Mouse (Mus musculus): ENCODE data around the gene Rufy4.

Rufy4 gene

DNA sequence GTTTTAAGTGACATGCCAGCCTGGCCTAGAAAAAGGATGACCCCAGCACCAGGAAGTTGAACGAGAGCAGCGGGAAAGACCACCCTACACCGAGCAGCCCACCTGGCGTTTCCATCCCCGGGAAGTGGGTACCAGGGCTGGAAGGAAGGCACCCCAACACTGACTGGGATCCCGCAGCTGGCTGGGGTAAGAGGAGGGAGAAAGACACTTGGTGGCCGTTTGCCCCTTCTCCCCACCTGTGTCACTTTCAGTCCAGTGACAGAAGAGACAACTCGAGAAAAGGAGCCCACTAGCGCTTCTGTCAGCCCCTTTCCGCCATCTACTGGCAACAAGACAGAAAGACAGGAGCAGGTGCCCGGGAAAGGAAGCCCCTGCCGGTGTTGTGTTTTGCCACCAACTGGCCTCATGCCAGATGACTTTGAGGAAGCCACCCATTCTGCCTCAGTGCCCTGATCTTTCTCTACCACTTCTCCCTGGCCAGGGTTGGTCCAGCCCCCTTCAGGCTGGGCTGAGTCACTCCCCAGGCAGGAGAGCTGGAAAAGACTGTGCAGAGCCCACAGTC, at the start of gene Rufy4:
Gene Rufy4 (plus strand): TSS at position 551 of the 562 bp plus-strand sequence.
- DNase-seq (ENCODE audit: low read depth in 2 of 2, low spot score in 2 of 2), result peak; percentile 72 to 79

DNA sequence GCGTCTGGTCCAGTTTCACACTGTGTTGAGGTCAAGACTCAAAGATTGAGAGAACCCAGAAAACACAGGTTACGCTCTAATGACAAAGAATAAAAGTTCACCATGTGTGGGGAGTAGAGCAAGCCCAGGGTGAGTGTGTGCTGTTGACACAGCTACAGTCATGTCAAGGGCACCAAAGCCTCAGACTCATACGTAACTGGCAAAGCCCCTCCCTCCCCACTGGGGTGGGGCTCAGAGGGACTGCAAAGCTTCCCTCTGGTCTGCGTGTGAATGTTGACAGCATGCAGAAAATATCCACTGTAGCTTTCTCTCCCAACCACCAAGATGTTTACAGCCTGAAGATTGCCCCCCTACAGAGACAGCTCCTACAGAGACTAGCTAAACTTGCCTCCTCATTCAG, 49.1 kb upstream of the Rufy4 start:
- DNase-seq (ENCODE audit: low read depth in 2 of 2, low spot score in 2 of 2), result no peak

- peak; percentile 63 to 76 for DNase-seq (ENCODE audit: low read depth in 2 of 2, low spot score in 2 of 2)
Measured at GRCm38 (mm10) chr1:74077353-74077752, 48.0 kb upstream of the Rufy4 start.

- DNase-seq (ENCODE audit: low read depth in 2 of 2, low spot score in 2 of 2), result no peak
Measured at GRCm38 (mm10) chr1:74081573-74081989, 43.8 kb upstream of the Rufy4 start.

GRCm38 (mm10) chr1:74082841-74083463, 42.4 kb upstream of the Rufy4 start:
- peak; percentile 31 to 48 for DNase-seq (ENCODE audit: low read depth in 2 of 2, low spot score in 2 of 2)

GRCm38 (mm10) chr1:74084065-74084705, 41.2 kb upstream of the Rufy4 start:
- no peak for DNase-seq (ENCODE audit: low read depth in 2 of 2, low spot score in 2 of 2)

DNA sequence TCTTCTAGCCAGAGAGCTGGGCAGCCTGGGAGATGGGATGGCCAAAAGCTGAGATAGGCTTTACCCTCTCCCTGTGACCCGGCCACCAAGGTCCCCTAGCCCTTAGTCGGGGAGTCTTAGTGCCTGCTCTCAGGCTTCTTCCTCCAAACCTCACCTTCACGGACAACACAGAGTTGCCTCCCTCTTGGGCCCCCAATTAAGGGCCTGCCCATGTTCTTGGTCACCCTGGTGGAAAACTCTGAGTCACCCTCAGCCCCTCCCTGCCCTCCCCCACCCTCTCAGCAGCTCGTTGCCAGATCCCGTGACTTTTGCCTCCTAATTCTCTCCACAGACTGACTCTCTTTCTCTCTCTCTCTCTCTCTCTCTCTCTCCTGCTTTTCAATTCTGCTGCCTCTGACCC, 40.6 kb upstream of the Rufy4 start:
- DNase-seq (ENCODE audit: low read depth in 2 of 2, low spot score in 2 of 2), result no peak

GRCm38 (mm10) chr1:74085566-74085965, 39.8 kb upstream of the Rufy4 start:
- no peak for DNase-seq (ENCODE audit: low read depth in 2 of 2, low spot score in 2 of 2)

DNA sequence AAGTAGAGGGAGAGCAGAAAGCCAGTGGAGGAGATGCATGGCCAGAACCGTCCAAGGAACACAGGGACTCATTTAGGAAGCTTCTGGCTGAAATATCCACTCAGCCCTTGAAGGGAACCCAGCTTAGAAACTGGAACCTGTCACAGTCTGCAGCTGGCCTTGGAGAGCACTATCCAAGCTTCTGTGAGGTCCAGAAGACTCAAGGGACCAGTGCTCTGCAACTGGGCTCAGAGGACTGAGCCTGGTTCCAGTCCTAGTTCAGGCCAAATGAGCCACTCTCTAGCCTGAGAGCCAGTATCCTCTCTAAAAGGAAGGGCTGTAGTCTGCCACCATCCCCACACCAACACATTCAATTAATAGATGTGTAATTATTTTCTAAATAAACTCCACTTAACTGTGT, 36.8 kb upstream of the Rufy4 start:
- no peak for DNase-seq (ENCODE audit: low read depth in 2 of 2, low spot score in 2 of 2)

GRCm38 (mm10) chr1:74090329-74090728, 35.0 kb upstream of the Rufy4 start:
- DNase-seq (ENCODE audit: low read depth in 2 of 2, low spot score in 2 of 2), result no peak

GRCm38 (mm10) chr1:74091138-74091537, 34.2 kb upstream of the Rufy4 start:
- no peak for DNase-seq (ENCODE audit: low read depth in 2 of 2, low spot score in 2 of 2)

DNA sequence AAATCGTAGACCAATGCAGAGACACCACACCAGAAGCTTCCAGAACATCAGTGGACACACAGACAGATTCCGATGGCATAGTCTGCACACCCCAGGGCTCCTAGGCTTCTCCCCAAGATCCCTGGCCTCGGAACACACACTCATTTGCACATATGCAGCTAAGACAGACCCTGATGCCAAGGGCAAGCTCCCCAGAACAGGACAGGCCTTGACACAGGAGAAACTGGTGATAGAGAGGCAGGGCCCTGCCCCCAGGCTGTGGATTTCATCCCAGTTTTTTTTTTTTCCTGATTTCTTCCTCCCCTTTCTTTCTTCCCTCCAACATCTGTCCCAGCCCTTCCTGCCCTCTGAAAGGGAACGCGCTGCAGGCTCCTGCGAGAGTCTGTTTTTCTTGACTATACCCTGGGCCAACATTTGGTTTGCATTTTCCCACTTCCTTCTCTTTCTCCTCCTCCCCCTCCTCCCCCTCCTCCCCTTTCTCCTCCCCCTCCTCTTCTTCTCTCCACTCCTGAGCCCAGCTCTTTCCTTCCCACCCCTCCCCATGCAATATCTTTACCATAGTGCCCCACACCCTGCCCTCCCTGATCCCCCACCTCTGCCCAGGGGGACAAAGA, 33.6 kb upstream of the Rufy4 start:
- no peak for DNase-seq (ENCODE audit: low read depth in 2 of 2, low spot score in 2 of 2)

GRCm38 (mm10) chr1:74092242-74092641, 33.1 kb upstream of the Rufy4 start:
- DNase-seq (ENCODE audit: low read depth in 2 of 2, low spot score in 2 of 2), result no peak

GRCm38 (mm10) chr1:74093447-74093846, 31.9 kb upstream of the Rufy4 start:
- DNase-seq (ENCODE audit: low read depth in 2 of 2, low spot score in 2 of 2), result no peak

DNA sequence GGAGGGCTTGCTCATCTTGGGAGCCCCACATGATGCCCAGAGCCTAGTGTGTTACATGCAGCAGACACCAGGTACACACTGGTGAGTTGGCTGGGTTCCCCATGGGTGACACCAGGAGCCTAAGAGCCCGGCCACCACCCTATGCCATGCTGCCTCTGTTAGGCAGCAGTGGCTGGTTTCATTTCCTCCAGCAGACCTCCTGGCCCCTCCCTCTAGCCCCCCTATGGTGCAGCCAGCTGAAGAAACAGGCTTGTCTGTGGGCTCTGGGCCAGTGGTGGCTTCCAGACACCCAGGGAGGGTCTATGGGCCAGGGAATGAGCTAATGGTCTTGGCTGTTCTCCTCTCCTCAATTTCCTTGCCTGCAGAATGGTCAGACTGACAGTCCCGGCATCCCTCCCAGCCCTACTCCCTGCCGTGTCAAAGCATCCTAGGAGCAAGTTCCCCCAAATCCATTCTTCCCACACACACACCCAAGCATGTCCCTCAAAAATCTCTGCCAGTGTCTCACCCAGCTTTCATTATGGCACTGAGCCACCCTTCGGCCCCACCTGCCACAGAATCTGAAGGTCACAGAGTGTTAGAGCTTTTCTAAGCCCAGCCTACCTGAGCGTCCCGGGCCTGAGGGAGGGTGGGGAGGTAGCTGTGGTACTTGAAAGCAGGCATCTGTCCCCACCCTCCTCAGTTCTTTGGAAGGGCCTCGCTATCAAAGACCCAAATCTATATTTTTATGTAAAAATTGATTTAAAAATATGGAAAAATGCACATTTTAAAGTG, 30.7 kb upstream of the Rufy4 start:
- DNase-seq (ENCODE audit: low read depth in 2 of 2, low spot score in 2 of 2), result no peak

- DNase-seq (ENCODE audit: low read depth in 2 of 2, low spot score in 2 of 2), result no peak
Measured at GRCm38 (mm10) chr1:74095296-74095695, 30.0 kb upstream of the Rufy4 start.

DNA sequence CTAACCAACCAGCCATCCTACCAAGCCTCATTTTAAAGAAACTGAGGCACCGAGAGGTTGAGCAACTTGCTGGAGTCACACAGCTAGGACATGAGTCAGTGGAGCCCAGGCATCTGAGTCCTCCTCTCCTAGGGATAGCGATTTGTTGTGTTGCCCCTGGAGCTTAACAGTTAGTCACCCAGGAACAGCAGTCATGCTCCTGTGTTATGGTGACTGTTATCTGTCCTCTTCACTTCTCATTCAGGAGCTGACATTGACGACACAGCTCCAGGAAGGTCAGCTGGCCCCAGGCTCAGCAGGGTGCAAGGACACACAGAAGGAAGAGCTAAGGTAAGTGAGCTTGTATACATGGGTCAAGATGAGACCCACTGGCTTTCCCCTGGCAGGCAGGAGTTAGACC, 29.6 kb upstream of the Rufy4 start:
- DNase-seq (ENCODE audit: low read depth in 2 of 2, low spot score in 2 of 2), result no peak

- DNase-seq (ENCODE audit: low read depth in 2 of 2, low spot score in 2 of 2), result peak; percentile 6 to 10
Measured at GRCm38 (mm10) chr1:74098004-74099000, 27.0 kb upstream of the Rufy4 start.

DNA sequence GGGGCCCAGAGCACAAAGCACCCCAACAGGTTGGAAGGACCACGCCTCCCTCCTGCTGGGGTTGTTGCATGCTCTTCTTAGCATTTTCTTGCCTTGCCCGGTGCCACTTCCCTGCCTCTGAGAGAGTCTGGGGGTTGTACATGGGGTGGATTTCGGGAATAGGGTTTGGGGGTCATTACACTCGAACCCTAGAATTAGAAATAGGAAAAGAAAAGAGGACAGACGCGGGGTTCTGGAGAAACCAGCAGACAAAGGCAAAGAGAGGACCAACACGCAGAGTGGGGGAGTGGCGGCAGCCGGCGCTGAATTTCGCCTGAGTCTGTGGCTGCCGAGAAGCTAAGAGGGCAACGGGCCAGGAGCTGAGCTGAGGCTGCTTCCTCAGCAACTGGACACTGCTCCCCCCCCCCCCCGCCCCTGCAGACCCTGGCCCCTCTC, 26.3 kb upstream of the Rufy4 start:
- no peak for DNase-seq (ENCODE audit: low read depth in 2 of 2, low spot score in 2 of 2)

DNA sequence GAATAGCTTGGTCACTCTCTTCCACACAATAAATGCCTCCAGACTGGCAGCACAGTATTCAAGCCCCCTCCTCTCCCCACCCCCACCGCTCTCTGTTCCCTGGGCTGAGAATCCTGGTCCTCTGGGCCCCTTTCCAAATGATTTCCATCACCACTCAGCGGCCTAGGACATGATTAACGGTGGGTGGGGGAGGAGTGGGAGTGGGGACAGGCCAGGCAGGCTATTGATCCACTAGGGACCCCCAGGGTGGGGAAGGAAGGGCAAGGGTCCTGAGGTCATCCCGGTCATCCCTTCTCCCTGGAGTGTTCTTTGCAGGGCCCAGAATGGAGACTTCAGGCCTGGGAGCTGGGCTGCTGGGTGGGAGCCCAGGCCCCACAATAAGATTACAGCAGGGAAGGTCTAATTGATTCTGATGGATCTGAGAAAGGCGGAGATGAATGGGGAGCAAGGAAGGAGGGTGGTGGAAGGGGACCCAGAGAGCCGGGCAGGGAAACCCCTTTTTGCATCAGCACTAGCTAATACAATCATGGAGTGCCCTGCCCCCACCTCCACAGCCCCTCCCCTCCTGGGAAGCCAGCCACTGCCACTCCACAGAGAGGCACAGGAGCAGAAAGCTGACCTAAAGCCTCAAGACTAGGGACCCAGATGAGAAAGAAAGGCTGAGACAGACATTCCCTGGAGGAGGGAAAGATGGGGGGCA, 21.5 kb upstream of the Rufy4 start:
- no peak for DNase-seq (ENCODE audit: low read depth in 2 of 2, low spot score in 2 of 2)

All from CD8-positive naive resting alpha-beta T cell, adult 2 months (primary cell).